Mouse (Mus musculus) Patski (cell line): ENCODE data around the gene Dnajb7. TPM values are rescaled to one million over a fixed set of nuclear protein-coding genes. Genes with fewer than 3 reads are reported as not detected.

Experiments used
- ATAC-seq: fragments of 100-300 bp; one replicate; pipeline ENCODE4 v1.8.0; 2021
- CTCF ChIA-PET: fragments of 350-600 bp; sonication (Branson Sonifier 250); formaldehyde crosslinking; loops from one replicate; lab custom pipeline; 2022; ENCODE audit warnings: inconsistent platforms; lab: Charles Lee
- POLR2A ChIA-PET: fragments of 350-600 bp; sonication (Branson Sonifier 250); formaldehyde crosslinking; loops from one replicate; lab custom pipeline; 2022; ENCODE audit warnings: antibody characterized with exemption, inconsistent platforms; lab: Charles Lee
- DNase-seq: peaks from one replicate; pipeline ENCODE4 v3.0.0-alpha.2; 2011; ENCODE audit warnings: low read depth, low spot score
- H3K27me3 ChIP-seq: fragments of 371-371 bp; one replicate; pipeline ENCODE4 v1.5.1; 2021
- CTCF ChIP-seq: fragments of 100-300 bp; IDR thresholded peaks from one replicate; pipeline ENCODE4 v1.5.1; 2021
- in situ Hi-C: fragments of 300-500 bp; cut with MboI; formaldehyde crosslinking; loops from 3 replicates; pipeline ENCODE4 v1.11.1; 2018; ENCODE audit warnings: low pct_unique_long_range_greater_than_20kb, mixed read lengths
- polyA plus RNA-seq: library from polyadenylated mRNA; unstranded; gene quantifications from one replicate; pipeline ENCODE4 v1.2.3, GENCODE M21; 2021

Gene Dnajb7
- polyA plus RNA-seq, 1 experiment from 2014 or later = not detected

DNA sequence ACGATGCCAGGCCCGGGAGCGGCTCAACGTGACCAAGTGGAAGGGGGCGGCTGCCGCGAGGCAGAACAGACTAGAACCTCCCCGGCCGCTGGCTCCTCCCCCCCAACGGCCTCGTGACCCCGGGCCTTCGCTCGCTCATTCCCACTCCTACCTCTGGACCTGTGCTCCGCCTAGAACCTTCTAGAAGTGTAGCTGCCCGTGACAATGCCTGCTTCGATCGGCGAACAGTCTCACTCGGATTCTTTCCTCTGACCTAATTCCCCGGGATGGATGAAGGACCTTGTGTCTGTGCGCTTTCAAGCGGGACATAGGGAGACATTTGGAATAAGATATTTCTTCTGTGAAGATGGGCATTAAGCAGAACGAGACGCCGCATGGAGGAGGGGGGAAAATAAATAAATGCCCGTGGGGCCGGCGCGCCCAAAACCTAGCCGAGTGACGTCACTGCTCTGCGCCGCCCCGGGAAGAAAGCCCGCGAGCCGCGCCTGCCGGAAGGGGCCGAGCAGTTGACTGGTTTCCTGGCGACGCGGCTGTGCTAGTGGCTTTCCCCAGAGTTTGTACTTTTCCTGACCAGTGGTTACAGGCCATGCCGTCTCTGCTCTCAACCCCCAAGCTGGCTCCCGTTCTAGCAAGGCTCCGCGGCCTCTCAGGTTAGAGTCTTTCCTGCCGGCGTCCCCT lies 8.3 kb downstream of the Dnajb7 start, which contains the start of the genes St13 and Xpnpep3:
TSS of gene St13 (minus strand) at position 440 of the 678 bp plus-strand sequence.
TSS of gene Xpnpep3 (plus strand) at position 501 of the 678 bp plus-strand sequence.
- DNase-seq = peak; percentile 93
- no peak for TF ChIP-seq CTCF
- POLR2A ChIA-PET = interaction anchor here (0.9 kb wide), 1 partner anchor 11 kb away, joined by 3 read pairs; no protein-coding TSS in a partner anchor
- no peaks in the 10 kb centered on the region for H3K27me3 ChIP-seq
- in situ Hi-C loops = no loop called here
- CTCF ChIA-PET = interaction anchor here (1.5 to 1.8 kb wide), 4 partner anchors 14 to 44 kb away, joined by 3 to 5 read pairs (median 4); no protein-coding TSS in a partner anchor
- ATAC-seq = peak; percentile 91

DNA sequence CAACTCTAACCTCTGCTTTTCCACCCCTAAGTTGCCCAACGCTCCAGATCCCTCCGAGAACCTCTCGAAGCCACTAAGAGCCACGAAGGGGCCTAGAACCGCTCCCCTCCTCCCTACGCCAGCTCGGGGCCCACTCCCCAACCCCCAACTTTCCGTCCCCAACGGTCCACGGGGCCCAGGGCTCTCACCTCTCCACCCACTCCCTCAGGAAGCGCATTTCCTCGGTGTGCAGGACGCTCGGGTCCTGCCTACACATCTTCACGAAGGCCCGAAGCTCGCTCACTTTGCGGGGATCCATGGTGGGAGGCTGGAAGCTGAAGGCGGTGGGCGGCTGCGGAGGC lies 8.8 kb downstream of the Dnajb7 start:
- POLR2A ChIA-PET = no interaction called here

DNA sequence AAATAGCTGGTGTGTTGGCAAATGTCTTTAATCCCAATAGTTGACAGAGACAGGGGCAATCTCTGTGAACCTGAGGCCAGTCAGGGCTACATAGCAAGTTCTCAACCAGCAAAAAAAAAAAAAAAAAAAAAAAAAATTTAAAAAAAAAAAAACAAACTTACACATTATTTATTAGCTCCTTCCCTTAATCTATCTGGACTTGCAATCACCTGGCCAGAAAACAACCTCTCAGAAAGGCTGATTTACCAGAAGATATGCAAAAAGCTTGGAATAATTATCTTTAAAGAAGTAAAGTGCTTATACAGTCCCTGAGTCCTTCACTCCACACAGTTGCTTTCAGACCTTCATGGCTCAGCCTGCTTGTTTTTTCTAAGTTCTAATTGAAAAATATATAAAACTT lies 9.9 kb downstream of the Dnajb7 start:
- CTCF ChIA-PET = interaction anchor here (1.1 to 1.8 kb wide), 4 partner anchors 11 to 47 kb away, joined by 3 to 4 read pairs (median 4); no protein-coding TSS in a partner anchor
- POLR2A ChIA-PET = interaction anchor here (0.7 kb wide), 1 partner anchor 271 kb away, joined by 3 read pairs; no protein-coding TSS in a partner anchor

More for the DNA sequence above, 8.8 kb downstream of the Dnajb7 start:
- no peak for TF ChIP-seq CTCF
- DNase-seq = no peak
- peak; percentile 4 for ATAC-seq
- in situ Hi-C loops = no loop called here
- CTCF ChIA-PET = interaction anchor here (1.5 to 1.8 kb wide), 3 partner anchors 12 to 44 kb away, joined by 3 to 4 read pairs (median 4); no protein-coding TSS in a partner anchor
- no peaks in the 10 kb centered on the region for H3K27me3 ChIP-seq

DNA sequence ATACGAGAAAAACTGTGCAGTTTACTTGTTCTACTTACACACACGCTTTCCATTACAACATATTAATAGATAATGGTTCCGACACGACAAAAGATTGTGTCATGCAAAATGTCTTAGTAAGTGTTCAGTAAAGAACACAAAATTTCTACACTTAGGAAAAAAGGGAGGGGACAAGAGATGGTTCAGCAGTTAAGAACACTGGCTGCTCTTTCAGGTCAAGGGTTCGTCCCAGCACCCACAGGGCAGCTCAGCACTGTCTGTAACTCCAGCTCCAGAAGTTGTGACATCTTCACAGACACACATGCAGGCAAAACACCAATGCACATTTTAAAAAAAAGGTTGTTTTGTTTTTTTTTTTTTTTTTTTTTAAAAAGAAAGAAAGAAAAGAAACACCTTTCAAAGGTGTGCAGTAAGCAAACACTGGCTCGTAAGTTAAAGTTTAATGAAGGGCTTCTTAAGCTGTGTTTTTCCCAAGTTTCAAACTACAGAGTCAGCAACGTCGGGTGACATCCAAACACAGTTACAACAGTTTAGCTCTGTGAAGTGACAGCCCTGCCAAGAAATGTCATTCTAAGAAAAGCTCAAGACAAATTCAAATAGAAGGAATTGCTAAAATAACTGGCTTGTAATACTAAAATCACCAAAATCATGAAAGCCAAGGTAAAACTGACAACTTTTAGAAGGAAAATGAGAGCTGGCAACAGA lies 13.7 kb downstream of the Dnajb7 start:
- DNase-seq = no peak
- ChIA-PET POLR2A (no interaction called here), CTCF (no interaction called here)
- in situ Hi-C loops = no loop called here
- no peak for ATAC-seq
- no peak for TF ChIP-seq CTCF
- no peaks in the 10 kb centered on the region for H3K27me3 ChIP-seq

More for the DNA sequence above, 9.9 kb downstream of the Dnajb7 start:
- ATAC-seq (no peak), DNase-seq (no peak)
- in situ Hi-C loops = no loop called here
- no peak for TF ChIP-seq CTCF
- H3K27me3 ChIP-seq = no peaks in the 10 kb centered on the region

DNA sequence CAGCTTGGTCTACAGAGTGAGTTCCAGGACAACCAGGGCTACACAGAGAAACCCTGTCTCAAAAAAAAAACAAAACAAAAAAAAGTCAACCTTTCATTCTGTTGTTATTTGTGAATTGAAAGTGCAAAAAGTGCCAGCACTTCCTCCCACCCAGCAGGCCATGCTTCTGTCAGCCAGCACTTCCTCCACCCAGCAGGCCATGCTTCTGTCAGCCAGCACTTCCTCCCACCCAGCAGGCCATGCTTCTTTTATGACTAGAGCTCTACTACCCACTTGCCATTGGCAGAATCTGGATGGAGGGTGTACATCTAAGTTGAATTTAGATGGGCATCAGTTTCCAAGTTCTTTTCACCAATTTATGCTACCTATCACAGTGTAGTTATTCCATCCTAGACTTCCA lies 15.1 kb downstream of the Dnajb7 start:
- H3K27me3 ChIP-seq = no peaks in the 10 kb centered on the region
- CTCF ChIA-PET = interaction anchor here (1.7 kb wide), 1 partner anchor 28 kb away, joined by 3 read pairs; no protein-coding TSS in a partner anchor
- DNase-seq (no peak), ATAC-seq (no peak)
- POLR2A ChIA-PET = interaction anchor here (0.7 kb wide), 1 partner anchor 35 kb away, joined by 3 read pairs; no protein-coding TSS in a partner anchor
- in situ Hi-C loops = no loop called here
- no peak for TF ChIP-seq CTCF

DNA sequence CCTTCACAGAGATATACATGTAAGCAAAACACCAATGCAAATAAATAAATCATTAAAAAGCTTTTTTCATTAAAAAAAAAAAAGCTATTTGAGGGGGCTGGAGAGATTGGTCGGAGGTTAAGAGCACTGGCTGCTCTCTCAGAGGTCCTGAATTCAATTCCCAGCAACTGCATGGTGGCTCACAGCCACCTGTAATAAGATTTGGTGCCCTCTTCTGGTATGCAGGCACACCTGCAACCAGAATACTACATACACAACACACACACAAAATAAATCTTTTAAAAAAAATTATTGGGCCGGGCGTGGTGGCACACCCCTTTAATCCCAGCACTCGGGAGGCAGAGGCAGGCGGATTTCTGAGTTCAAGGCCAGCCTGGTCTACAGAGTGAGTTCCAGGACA lies 21.8 kb downstream of the Dnajb7 start:
- ChIA-PET POLR2A (no interaction called here), CTCF (interaction anchor here (0.7 to 0.9 kb wide), 2 partner anchors 11 to 31 kb away, joined by 3 read pairs; no protein-coding TSS in a partner anchor)
- no peak for DNase-seq
- TF ChIP-seq CTCF = peak; percentile 59
- no peaks in the 10 kb centered on the region for H3K27me3 ChIP-seq
- ATAC-seq = no peak
- in situ Hi-C loops = no loop called here

DNA sequence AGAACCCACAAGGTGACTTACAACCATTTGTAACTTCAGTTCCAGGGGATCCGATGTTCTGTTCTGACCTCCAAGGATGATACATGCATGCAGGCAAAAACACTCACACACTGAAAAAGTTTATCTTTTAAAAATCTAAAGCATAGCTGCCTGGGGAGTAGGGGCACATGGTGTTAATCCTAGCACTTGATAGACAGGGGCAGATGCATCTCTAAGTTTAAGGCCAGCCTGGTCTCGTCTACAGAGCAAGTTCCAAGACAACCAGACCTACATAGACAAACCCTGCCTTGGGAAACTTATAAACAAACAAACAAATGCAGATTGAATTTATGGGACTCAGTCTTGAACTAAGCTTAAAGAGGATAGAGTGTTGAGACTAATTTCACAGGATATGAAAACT lies 29.3 kb downstream of the Dnajb7 start:
- no peak for DNase-seq
- in situ Hi-C loops = no loop called here
- no peak for TF ChIP-seq CTCF
- no peaks in the 10 kb centered on the region for H3K27me3 ChIP-seq
- ChIA-PET POLR2A (interaction anchor here (0.6 kb wide), 1 partner anchor 1572 kb away, joined by 3 read pairs; no protein-coding TSS in a partner anchor), CTCF (no interaction called here)
- ATAC-seq = no peak

DNA sequence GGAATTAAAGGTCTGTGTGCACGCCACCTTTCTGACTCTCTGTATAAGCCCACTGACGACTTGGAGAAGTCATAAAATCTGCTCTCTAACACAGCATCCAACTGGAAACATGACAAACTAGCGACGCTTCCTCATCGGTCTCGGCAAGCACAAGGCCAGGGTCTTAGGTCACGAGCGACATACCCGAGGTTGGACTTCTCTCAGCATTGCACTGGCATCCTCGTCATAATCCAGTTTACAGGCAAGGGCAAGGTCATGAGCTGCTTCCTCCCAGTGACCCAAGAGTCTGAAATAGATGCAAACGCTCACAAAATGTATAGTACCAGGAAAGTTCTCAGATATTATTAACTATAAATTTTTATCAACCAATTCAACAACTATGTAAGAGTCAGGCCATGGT lies 33.5 kb downstream of the Dnajb7 start:
- DNase-seq = no peak
- H3K27me3 ChIP-seq = no peaks in the 10 kb centered on the region
- in situ Hi-C loops = no loop called here
- TF ChIP-seq CTCF = no peak
- POLR2A ChIA-PET = no interaction called here
- ATAC-seq = no peak
- CTCF ChIA-PET = no interaction called here

DNA sequence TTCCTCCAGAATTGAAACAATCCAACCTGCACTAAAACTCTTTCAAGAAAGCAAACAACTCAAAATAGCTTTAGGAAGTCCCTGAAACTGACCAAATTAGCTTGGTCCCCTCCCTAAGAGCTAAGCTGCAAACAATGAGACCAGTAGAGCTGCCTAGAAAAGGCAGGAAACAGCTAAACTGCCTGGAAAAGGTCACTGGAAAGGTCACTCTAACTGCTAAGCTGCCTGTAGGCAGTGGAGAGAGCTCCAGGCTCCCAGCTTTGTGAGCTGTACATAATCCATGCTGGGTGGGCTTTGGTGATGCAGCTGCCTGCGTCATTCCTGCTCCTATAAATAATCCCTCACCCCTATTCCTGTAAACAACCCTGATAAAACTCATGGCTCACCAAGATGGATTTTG lies 37.7 kb downstream of the Dnajb7 start:
- H3K27me3 ChIP-seq = no peaks in the 10 kb centered on the region
- ChIA-PET POLR2A (interaction anchor here (0.6 kb wide), 1 partner anchor 160 kb away, joined by 3 read pairs; no protein-coding TSS in a partner anchor), CTCF (no interaction called here)
- DNase-seq (no peak), ATAC-seq (no peak)
- in situ Hi-C loops = no loop called here
- TF ChIP-seq CTCF = no peak

DNA sequence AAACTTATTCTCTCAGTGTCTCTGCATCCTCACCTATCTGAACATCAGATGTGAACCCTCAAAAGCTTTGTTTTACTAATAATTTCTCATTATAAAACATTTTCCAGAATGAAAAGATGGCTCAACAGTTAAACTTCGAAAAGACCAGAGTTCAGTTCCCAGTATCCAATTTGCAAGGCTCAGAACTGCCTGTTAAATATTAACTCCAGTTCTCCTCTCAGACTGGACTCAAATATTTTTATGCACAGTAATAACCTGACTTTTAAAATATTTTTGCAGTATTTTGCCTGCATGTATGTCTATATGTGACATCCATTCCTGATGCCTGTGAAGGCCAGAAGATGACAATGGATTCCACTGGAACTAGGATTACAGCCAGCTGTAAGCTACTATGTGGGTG lies 39.5 kb downstream of the Dnajb7 start:
- in situ Hi-C loops = no loop called here
- H3K27me3 ChIP-seq = no peaks in the 10 kb centered on the region
- DNase-seq = no peak
- ChIA-PET POLR2A (no interaction called here), CTCF (no interaction called here)
- no peak for TF ChIP-seq CTCF
- no peak for ATAC-seq
